Mouse (Mus musculus) spleen, embryonic (tissue): Measurements from ENCODE around the gene Grtp1.

ENCODE experiments used
- CTCF ChIA-PET: fragments of 350-600 bp; sonication (Branson Sonifier 250); formaldehyde crosslinking; loops from one replicate; lab custom pipeline; 2022; lab: Charles Lee

Grtp1 gene

DNA sequence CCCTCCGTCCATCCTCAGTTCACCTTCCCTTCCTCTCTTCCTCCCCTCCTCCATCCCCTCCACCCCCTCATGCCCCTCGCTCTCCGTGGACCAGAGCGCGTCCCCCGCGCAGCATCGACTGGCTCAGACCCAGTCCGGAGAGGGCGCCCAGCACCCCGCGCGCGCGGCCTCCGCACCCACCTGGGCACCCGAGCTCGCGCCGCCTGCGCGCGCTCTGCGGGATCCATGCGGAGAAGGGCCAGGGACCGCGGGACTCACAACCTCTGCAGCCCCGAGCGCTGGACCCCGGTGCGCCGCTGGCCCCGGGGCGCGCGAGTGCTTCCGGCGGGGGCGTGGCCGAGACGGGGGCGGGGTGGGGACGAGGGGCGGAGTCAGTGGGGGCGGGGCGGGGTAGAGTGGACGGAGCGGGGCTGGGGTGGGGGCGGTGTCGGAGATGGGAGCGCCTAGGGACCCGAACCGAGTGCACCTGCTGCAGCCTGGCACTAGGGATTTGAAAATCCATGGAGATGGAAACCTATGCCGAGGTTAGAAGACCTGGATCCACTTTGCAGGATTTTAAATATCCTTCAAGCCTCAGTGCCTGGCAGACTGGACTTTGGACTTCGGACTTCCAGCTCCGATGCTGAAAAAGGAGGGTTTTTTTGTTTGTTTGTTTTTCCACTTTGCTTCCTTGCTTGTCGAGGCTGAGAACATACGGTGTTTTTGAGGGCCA is at the start of gene Grtp1:
Gene Grtp1, minus strand, starts transcription at position 320 of the 712 bp plus-strand sequence.
- CTCF ChIA-PET: interaction anchor here (0.6 kb wide), 2 partner anchors 9 to 514 kb away, joined by 3 read pairs; no protein-coding TSS in a partner anchor

DNA sequence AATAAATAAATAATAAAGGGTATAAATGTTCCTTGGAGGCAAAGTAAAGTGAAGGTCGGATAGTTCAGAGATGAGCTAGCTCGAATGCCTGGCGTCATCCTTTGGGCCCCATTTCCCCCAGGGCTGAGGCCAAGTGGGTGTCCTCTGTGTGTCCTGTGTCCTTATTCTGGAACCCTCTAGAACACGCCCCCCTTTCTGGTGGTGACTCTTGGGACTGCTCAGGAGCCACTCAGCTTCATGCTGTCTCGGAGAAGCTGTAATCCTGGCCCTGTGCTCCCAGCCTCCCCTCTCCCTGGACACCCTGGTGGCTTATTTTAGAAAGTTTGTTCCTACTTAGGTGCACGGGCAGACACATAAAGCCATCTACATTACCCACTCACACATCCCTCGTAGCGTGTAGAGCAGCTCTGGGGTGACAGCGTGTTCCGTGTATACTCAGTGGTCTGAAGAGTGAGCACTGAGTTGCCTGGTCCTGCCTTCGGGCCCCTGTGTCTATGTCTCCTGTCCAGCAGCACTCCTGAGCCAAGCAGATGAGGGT is 44.0 kb upstream of the Grtp1 start:
- CTCF ChIA-PET: interaction anchor here (0.6 kb wide), 1 partner anchor 37 kb away, joined by 3 read pairs; no protein-coding TSS in a partner anchor

DNA sequence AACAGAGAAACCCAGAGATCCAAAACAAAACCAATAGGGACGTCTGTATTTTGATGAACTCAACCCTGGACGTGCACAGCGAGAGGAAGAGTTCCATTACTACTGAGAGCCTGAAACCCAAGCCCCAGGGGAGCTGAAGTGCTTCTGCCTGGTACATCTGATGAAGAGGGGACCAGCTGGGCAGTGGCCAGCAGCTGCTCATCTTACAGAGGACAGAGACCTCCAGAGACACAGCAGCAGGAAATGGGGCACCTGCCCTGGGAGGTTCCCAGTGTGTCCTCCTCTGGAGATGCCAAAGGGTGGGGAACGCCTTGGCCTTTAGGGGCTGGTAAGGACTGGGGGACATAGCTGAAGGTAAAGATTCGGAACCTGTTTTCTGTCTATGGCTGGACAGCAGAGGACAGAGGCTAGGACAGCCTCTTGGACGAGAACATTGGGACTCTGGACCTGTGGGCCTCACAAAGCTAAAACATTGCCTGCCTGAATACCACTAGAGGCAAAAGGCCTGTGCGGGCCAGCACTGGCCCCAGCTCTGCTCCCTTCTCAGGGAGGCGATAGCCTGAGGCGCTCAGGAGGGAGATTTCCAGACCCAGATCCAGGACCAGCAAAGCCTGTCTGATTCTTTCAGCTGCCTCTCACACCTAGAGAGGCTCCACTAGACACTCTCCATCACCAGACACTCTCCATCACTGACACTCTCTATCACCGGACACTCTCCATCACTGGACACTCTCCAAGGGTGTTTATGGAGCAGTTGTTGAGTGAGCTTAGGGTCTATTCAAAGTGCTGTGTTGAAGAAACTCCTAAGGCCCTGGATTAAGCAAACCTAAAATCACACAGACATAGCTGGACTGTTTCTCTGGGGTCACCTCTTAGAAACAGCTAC is 42.8 kb upstream of the Grtp1 start:
- CTCF ChIA-PET: no interaction called here

DNA sequence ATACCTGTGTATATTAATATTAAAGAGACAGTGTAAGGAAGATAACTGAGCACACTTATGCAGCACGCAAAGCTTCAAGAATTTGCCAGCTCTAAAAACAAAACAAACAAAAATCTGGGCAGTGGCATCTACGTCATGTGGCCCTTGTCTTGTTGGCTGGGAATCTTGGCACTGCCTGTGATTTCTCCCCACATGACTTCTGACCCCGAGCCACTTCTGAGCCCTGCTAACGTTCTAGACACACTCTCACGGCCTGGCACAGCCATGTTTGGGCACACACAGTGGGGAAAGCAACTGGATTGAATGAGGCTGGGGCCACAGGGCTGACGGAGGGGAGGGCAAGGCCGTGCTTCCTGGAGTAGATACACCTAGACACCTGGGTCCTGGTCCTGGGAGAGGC is 40.3 kb upstream of the Grtp1 start:
- CTCF ChIA-PET: no interaction called here

DNA sequence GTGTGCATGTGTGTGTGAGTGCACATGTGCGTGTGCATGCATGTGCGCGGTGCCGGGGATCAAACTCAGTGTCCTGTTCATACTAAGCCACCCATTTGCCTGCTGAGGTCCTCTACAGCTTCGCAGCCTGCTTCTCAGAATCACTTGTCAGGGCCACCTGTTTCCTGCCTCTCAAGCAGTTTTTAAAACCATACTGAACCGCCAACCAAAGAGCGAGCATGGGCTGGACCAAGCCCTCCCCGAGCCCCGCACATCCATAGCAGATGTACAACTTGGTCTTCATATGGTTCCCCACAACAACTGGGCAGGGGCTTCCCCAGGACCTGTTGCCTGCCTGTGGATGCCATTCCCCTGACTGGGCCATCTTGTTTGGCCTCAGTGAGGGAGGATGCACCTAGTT is 39.6 kb upstream of the Grtp1 start:
- CTCF ChIA-PET: no interaction called here

DNA sequence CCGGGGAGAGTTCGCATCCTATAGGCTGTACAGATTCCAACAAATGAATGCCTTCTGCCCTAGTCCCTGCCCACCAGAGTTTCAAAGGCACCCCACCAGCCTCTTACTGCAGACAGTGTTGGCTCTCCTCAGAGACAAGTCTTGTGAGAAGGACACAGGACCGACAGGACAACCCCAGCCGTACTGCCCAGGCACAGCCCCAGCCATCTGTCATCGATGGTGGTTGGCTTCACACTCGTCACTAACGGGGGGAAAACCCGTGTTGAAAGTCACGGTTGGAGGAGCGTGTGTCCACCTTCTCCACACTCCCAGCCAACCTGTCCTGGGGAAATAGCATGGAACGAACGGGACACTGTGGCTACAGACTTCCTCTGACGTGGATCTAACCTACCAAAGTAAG is 34.4 kb upstream of the Grtp1 start:
- CTCF ChIA-PET: no interaction called here

DNA sequence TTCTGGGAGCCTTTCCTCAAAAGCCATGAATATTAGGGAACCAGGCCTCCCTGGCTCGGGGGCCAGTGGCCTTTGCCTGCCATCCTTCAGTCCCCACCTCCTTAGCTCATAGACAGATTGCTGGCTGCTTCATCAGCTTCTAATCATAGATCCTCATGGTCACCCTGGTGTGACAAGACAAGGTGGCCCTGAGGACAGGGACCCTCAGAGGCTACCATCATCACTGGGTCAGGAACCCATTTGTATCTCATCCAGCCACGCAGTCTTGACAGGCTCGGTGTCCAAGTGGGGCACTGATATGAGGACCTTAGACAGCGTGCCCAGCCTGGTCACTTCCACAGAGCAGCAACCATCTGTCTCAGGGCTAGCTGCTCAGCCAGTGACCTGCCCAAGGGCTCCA is 30.1 kb upstream of the Grtp1 start:
- CTCF ChIA-PET: no interaction called here

DNA sequence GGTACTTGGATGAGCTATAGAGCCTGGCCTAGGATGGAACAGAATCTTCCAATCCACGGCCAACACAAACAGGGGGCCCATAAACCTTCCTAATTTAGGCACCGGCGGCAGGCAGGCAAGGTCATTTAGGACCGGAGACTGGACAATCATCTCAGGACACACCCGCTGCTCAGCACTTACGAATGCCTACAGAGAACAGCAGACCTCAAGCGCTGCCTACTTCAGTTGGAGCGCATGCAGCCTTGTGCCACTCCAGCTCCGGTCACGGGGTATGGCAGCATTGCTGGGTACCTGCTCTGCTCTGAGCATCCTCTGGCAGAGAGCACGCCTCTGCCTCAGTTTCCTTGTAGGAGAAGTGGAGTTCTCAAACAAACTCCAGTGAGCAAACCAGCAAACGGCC is 29.4 kb upstream of the Grtp1 start:
- CTCF ChIA-PET: no interaction called here

DNA sequence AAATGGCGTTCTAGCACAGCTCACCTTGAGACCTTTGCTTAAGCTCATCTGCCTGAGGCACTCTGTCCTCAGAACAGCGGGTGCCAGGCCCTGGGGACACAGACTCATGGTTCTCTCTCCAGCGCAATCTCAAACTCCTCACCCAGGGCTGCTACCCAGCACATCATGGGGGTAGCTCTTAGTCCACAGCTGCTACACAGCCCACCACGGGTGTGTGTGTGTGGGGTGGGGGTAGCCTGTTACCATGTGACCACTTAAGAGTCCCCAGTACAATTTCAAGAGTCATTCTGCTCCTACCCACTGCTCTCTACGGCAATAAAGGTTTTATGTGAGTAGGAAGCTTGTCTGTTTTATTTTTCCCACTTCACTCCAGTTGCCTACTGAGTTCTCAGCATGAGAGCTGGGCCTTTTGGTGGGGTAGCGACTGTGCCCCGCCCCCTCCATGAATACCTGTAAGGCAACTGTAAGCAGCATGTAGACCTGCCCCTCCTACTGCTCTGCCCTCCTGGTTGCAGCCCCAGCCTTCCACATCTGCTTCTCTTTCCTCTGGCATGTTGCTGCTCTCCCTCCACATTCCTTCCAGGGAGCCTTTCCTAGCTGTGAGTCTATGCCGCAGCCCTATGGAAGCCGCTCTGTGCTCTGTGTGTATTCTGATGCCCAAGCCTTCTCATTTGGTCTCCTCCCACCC is 28.6 kb upstream of the Grtp1 start:
- CTCF ChIA-PET: no interaction called here

DNA sequence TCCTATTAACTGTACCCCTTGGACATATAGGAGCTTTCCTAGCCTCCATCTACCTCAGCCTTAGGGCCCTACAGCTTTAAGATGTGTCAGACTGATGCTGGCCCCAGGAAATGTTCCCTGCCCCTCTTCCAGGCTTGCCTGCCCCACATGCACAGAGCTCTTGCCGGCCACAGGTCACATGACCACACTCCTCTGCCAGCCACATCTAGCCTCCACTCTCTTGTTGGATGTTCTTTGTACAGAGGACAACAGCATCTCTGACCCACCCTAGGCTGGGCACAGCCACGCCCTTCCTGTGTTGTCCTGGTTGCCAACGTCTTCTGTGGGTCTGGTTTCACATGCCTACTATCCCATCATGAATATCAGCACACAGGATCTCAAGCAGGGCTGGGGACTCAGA is 26.8 kb upstream of the Grtp1 start:
- CTCF ChIA-PET: no interaction called here

DNA sequence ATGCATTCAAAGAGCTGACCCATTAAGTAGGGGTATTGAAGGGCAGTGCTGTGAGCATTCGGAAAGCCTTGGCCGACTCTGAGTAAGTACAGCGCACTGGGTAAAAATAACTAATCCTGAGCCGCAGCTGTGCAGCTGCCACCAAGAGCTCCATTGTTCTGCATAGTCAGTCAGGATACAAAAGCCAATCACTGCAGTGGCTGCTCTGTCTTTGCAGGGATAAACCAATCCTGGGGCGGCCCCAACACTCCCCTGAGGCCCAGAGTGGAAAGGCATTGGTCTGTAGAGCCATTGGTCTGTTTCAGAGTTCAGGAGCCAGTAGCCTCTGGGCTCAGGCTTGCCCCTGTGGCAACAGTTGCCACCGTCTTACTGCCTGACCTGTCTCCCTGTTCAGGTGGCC is 25.9 kb upstream of the Grtp1 start:
- CTCF ChIA-PET: no interaction called here

DNA sequence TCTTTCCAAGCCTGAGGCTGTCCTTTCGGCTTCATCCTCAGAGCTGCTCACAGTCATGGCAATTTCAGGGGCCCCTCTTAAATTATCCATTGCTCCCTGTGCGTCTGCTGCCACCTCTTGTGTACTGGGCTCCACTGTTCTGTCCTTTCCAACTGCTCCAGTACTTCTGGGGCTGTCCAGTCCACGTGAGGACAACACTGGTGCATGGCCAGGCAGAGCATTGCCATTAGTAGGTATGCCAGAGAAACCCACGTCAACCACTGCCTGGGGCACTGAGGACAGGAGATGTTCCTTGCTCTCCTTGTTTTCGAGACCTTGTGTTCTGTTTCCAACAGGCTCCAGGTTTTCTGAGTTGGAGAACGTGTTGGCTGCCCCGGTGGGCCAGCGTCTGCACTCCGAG is 24.0 kb upstream of the Grtp1 start:
- CTCF ChIA-PET: no interaction called here

DNA sequence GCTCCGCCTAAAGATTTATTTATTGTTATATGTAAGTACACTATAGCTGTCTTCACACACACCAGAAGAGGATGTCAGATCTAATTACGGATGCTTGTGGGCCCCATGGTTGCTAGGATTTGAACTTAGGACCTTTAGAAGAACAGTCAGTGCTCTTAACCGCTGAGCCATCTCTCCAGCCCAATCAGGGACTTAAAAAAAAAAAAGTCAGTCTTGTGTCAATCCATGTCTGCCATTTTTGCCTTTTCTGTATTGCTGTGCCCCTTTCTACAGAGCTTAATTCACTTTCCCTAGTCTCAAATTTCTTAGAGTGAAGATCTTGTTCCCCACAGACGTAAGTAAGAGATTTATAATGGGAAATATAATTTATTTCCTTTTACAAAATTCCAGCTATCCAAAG is 18.0 kb upstream of the Grtp1 start:
- CTCF ChIA-PET: no interaction called here

DNA sequence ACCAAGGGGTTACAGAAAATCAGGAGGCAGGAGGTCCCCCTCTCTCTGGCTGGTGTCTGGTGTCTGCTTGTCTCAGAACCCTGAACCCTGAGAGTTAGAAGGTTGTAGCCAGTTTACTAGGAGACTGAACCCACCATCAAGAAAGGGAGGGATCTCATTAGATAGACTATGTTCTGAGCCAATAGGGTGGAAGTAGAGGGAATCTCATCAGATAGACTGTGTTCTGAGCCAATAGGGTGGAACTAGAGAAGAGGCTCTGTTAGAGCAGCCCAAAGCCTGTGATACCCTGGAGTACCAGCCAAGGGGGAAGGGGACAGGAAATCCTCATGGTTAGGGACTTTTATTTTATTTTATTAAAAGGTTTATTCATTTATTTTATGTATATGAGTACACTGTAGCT is 17.6 kb upstream of the Grtp1 start:
- CTCF ChIA-PET: no interaction called here

DNA sequence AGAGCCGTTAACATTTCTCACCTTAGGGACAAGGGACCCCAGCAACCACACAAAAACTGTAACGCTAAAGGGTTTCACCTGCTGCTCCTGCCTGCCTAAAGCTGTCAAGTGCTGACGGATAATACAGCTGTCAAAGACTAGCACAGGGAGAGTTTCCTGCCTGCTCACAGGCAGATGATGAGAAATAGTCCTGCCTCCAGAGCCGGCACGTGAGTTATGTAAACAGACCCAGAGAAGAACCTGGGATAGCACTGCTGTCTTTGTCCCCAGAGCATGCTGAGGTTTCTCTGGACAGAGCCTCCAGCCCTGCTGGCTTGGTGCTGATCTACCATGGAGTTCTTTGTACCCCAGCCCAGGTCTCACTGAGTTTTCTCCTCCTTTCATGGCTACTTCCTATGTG is 16.7 kb upstream of the Grtp1 start:
- CTCF ChIA-PET: no interaction called here

DNA sequence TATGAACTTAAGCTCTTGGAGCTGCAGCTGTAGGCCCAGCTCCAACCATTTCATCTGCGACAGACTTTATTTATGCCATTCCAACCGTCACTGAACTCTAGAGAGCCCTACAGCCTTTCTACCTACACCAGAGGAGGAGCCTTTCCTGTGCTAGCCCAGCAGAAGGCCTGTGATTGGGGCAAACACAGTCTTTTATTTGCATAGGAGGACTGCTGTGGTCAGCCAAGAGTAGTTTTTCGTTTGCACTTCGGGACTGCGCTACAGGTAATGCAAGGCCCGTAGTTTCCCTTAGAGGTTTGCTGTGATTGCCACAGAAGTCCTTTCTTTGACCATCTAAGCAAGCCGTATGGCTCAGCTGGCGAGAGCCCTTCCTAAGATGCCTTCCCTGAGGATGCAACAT is 16.0 kb upstream of the Grtp1 start:
- CTCF ChIA-PET: no interaction called here

DNA sequence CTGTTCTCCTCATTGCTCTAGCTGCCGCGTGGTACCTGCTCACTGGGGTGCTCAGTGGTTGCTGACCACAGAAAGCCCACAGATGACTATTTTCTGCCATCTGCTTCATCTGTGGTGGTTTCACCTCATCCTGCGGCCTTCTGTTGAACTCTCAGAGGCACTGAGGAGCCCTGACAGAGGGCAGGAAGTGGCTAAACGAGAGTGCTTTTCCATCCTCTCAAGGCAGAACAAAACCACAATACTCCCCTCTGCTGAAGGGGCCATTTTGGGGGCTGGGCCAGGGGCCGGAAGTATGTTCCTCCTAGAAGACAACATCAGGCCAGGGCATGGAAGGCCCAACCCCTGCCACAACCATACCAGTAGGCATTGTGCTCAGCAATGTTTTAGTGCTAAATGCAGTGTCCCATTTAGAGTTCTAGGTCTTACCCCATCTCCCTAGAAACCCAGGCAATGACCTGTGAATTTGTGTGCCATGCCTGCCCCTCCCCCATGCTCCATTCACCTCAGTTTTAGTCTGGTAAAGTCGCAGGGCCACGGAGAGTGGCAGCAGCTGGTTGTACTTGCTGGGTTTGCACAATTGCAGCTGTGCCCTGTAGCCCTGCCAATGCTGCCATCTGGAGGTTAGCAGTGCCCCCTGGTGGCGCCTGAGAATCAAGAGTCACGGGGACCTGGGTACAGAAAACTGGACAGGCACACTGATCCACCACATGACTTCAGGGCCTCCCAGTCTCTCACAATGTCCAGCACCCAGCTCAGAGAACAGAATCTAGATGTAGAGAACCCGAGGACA is 13.3 kb upstream of the Grtp1 start:
- CTCF ChIA-PET: no interaction called here

DNA sequence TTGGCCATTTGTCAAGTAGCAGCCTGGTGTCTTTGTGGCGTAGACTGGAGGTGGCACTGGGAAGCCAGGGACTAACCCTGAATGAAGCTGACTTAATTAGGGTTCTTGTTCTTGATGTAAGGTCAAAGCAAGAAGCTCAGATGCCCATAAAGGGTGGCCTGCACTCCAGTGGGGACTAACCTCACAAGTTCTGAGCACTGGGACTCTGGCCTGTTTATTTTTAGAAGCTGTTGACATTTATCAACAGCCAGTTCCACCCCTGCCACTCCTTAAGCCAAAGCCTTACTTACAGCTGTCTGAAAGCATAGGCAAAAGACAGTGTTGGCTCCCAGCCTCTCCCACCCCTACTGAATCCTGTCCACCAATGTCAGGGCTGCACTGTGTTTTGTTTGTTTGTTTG is 9.3 kb upstream of the Grtp1 start:
- CTCF ChIA-PET: no interaction called here

DNA sequence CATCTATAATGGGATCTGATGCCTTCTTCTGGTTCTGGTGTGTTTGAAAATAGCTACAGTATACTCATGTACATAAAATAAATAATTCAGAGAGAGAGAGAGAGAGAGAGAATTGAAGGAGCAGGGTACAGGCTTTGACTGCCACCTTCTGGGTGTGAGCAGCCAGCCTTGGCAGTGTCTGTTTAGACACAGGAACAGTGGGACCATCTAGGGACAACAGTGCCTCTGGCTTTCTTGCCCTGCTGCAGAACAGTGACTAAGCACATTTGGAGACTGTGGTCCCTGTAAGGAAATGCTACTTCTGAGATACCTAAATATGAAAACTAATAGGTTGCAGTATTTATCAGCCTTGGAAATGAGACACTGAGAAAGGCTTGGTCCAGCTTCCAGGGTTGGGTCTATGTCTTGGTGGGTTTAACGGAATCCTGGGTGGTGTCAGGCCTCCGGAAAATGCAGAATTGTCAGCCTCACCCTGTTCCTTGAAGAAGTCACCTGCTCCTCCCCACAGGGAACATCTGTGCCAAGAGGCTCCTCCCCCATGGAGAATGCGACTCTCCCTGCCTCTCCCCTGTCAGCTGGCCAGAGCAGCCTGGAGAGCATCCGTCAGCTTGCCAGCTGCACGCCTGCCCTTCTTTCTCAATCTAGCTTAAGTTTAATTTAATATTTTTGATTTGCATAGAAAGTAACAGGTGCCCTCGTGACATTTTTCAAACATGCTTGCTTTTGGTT is 8.4 kb upstream of the Grtp1 start:
- CTCF ChIA-PET: no interaction called here

DNA sequence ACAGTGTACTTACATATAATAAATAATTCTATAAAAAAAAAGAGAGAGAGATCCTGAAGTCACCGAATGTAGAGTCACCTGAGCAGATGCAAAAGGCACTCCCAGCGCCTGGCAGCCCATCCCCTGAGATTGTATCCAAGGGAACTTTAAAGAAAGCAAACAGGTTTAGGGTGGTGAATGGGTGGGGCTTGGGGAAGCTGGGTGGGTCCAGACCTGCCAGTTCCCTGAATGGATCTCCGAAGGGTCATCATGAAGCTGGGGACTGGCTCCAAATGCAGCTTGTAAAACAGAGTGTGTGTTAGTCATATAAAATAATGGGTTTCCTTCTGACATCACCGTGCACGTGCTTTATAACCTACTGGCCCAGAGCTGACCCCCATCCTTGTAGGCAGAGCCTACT is 5.9 kb upstream of the Grtp1 start:
- CTCF ChIA-PET: interaction anchor here (0.5 kb wide), 1 partner anchor 35 kb away, joined by 4 read pairs; no protein-coding TSS in a partner anchor

DNA sequence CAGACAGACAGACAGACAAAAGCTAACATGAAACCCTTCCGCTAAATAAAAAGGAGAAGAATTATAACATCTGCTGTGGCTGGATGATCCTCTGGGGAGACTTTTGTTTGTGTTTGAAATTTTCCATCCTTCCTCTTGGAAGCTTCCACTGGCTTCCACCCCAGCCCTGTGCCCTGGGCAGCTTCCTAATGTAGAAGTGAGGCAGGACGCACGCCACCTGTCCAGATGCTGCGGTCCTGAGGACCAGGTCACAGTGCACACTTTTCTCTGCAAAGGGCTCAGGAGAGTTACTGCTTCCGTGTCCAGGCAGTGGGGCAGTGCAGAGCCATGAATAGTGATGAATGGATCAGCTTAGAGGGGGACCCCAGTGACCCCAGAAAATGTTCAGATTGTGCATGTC is 4.9 kb upstream of the Grtp1 start:
- CTCF ChIA-PET: no interaction called here
